Mouse (Mus musculus): Measurements from ENCODE around the gene Gpx4. TPM values are rescaled to one million over a fixed set of nuclear protein-coding genes. Genes with fewer than 3 reads are reported as not detected.
A peak's percentile ranks its signal among the peaks of the same experiment; 100 is the strongest.

Gene Gpx4
- polyA plus RNA-seq, 1 experiment from 2014 or later, result 1,519 TPM

DNA sequence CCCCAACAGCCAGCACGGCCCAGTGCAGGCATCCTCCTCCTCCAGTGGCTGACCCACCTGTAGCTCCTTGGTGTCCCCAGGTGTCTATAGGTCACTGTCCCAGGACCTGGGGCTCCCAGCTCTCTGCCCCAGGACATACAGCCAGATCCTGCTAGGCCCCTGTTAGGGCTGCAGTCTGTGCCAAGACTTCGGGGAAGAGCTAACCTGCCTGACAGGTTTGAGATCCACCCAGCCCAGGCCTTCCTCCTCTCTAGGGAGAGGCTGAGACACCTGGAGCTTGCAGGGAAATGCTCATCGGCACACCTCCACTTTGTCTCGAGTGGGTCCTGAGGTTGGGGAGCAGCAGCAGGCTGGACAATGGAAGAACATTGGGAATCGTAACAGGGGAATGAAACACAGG, 59.0 kb downstream of the Gpx4 start:
- peak overlapping the region; percentile 41 for H3K4me2 ChIP-seq (replicated peaks; ENCODE audit: low read depth)
- H3K9me3 ChIP-seq (ENCODE audit: control insufficient read depth), result no peaks in the 10 kb centered on the region
- H3K4me3 ChIP-seq (ENCODE audit: low read depth, low read length), result no peak overlapping the region
- no peak overlapping the region for H3K27ac ChIP-seq (ENCODE audit: low read depth, low read length)
- 42% methylated on average over 5 of the region's 5 CpGs for WGBS
- peaks cover 6% of the 10 kb centered on the region; the same call in 1 of the 2 replicates for H3K4me1 ChIP-seq (replicated peaks; ENCODE audit: control insufficient read depth, insufficient read depth, low read length)
- H3K36me3 ChIP-seq (ENCODE audit: control insufficient read depth, insufficient read depth), result no peaks in the 10 kb centered on the region
- H3K27me3 ChIP-seq (replicated peaks; ENCODE audit: control insufficient read depth, insufficient read depth, low read length), result no peaks in the 10 kb centered on the region
- TF ChIP-seq CTCF (IDR thresholded peaks at IDR 0.05; ENCODE audit: low read depth), result no peak
- no peak overlapping the region; the same call in 1 of the 2 replicates for H3K9ac ChIP-seq (ENCODE audit: low read depth, low read length)
- peak; percentile 41 for ATAC-seq

Other genes with a start within 250 kb of the Gpx4 start
- 254 and 255 TPM in 2 replicates for gene Misp, start 226.2 kb upstream of the Gpx4 start, polyA plus RNA-seq (2015; fragmentation: Nextera tagmentation; extraction: Ambion mirVana)
- gene Ptbp1, start 192.7 kb upstream of the Gpx4 start, polyA plus RNA-seq (2015; fragmentation: Nextera tagmentation; extraction: Ambion mirVana), result 86.9 and 92.2 TPM in 2 replicates
- gene Prtn3, start 172.7 kb upstream of the Gpx4 start, polyA plus RNA-seq (2015; fragmentation: Nextera tagmentation; extraction: Ambion mirVana), result 1.1 TPM in 2 replicates
- gene Plppr3, start 172.5 kb upstream of the Gpx4 start, polyA plus RNA-seq (2015; fragmentation: Nextera tagmentation; extraction: Ambion mirVana), result 6.2 and 7.2 TPM in 2 replicates
- gene Elane, start 160.9 kb upstream of the Gpx4 start, polyA plus RNA-seq (2015; fragmentation: Nextera tagmentation; extraction: Ambion mirVana), result not detected in 2 replicates
- not detected in 2 replicates for gene Cfd, start 156.3 kb upstream of the Gpx4 start, polyA plus RNA-seq (2015; fragmentation: Nextera tagmentation; extraction: Ambion mirVana)
- 17.0 and 17.8 TPM in 2 replicates for gene Med16, start 138.2 kb upstream of the Gpx4 start, polyA plus RNA-seq (2015; fragmentation: Nextera tagmentation; extraction: Ambion mirVana)
- gene Gm26602, start 136.3 kb upstream of the Gpx4 start, polyA plus RNA-seq (2015; fragmentation: Nextera tagmentation; extraction: Ambion mirVana), result 2.9 and 17.9 TPM in 2 replicates
- 0.21 and 0.47 TPM in 2 replicates for gene Kiss1r, start 130.2 kb upstream of the Gpx4 start, polyA plus RNA-seq (2015; fragmentation: Nextera tagmentation; extraction: Ambion mirVana)
- 62.0 and 62.8 TPM in 2 replicates for gene R3hdm4, start 126.0 kb upstream of the Gpx4 start, polyA plus RNA-seq (2015; fragmentation: Nextera tagmentation; extraction: Ambion mirVana)
- 8.7 and 13.2 TPM in 2 replicates for gene Arid3a, start 120.1 kb upstream of the Gpx4 start, polyA plus RNA-seq (2015; fragmentation: Nextera tagmentation; extraction: Ambion mirVana)
- 41.9 and 44.0 TPM in 2 replicates for gene Wdr18, start 87.0 kb upstream of the Gpx4 start, polyA plus RNA-seq (2015; fragmentation: Nextera tagmentation; extraction: Ambion mirVana)
- 0.08 and 0.17 TPM in 2 replicates for gene Grin3b, start 76.5 kb upstream of the Gpx4 start, polyA plus RNA-seq (2015; fragmentation: Nextera tagmentation; extraction: Ambion mirVana)
- gene Tmem259, start 62.8 kb upstream of the Gpx4 start, polyA plus RNA-seq (2015; fragmentation: Nextera tagmentation; extraction: Ambion mirVana), result 24.7 and 25.3 TPM in 2 replicates
- gene Cnn2, start 58.6 kb upstream of the Gpx4 start, polyA plus RNA-seq (2015; fragmentation: Nextera tagmentation; extraction: Ambion mirVana), result 109 and 117 TPM in 2 replicates
- gene Abca7, start 50.7 kb upstream of the Gpx4 start, polyA plus RNA-seq (2015; fragmentation: Nextera tagmentation; extraction: Ambion mirVana), result 2.2 and 2.5 TPM in 2 replicates
- 1.2 and 1.3 TPM in 2 replicates for gene Arhgap45, start 30.5 kb upstream of the Gpx4 start, polyA plus RNA-seq (2015; fragmentation: Nextera tagmentation; extraction: Ambion mirVana)
- gene Polr2e, start 7.4 kb upstream of the Gpx4 start, polyA plus RNA-seq (2015; fragmentation: Nextera tagmentation; extraction: Ambion mirVana), result 90.0 and 98.5 TPM in 2 replicates
- gene Sbno2, start 58.4 kb downstream of the Gpx4 start, polyA plus RNA-seq (2015; fragmentation: Nextera tagmentation; extraction: Ambion mirVana), result 9.8 and 11.1 TPM in 2 replicates
- 11.7 and 12.4 TPM in 2 replicates for gene Stk11, start 68.6 kb downstream of the Gpx4 start, polyA plus RNA-seq (2015; fragmentation: Nextera tagmentation; extraction: Ambion mirVana)
- 1,009 and 1,013 TPM in 2 replicates for gene Atp5d, start 91.5 kb downstream of the Gpx4 start, polyA plus RNA-seq (2015; fragmentation: Nextera tagmentation; extraction: Ambion mirVana)
- 2.1 and 2.7 TPM in 2 replicates for gene Cbarp, start 93.7 kb downstream of the Gpx4 start, polyA plus RNA-seq (2015; fragmentation: Nextera tagmentation; extraction: Ambion mirVana)
- gene Midn, start 101.1 kb downstream of the Gpx4 start, polyA plus RNA-seq (2015; fragmentation: Nextera tagmentation; extraction: Ambion mirVana), result 18.1 and 19.5 TPM in 2 replicates
- 222 and 228 TPM in 2 replicates for gene Cirbp, start 118.8 kb downstream of the Gpx4 start, polyA plus RNA-seq (2015; fragmentation: Nextera tagmentation; extraction: Ambion mirVana)
- gene 1600002K03Rik, start 125.8 kb downstream of the Gpx4 start, polyA plus RNA-seq (2015; fragmentation: Nextera tagmentation; extraction: Ambion mirVana), result 12.7 and 13.9 TPM in 2 replicates
- 3.5 and 3.8 TPM in 2 replicates for gene Efna2, start 132.3 kb downstream of the Gpx4 start, polyA plus RNA-seq (2015; fragmentation: Nextera tagmentation; extraction: Ambion mirVana)
- 21.9 and 22.5 TPM in 2 replicates for gene Mum1, start 179.3 kb downstream of the Gpx4 start, polyA plus RNA-seq (2015; fragmentation: Nextera tagmentation; extraction: Ambion mirVana)
- gene Ndufs7, start 202.0 kb downstream of the Gpx4 start, polyA plus RNA-seq (2015; fragmentation: Nextera tagmentation; extraction: Ambion mirVana), result 584 and 605 TPM in 2 replicates
- 30.1 and 37.2 TPM in 2 replicates for gene Gamt, start 213.8 kb downstream of the Gpx4 start, polyA plus RNA-seq (2015; fragmentation: Nextera tagmentation; extraction: Ambion mirVana)
- gene Dazap1, start 214.3 kb downstream of the Gpx4 start, polyA plus RNA-seq (2015; fragmentation: Nextera tagmentation; extraction: Ambion mirVana), result 26.6 and 29.0 TPM in 2 replicates
- 708 and 727 TPM in 2 replicates for gene Rps15, start 245.3 kb downstream of the Gpx4 start, polyA plus RNA-seq (2015; fragmentation: Nextera tagmentation; extraction: Ambion mirVana)
- 1.1 and 1.6 TPM in 2 replicates for gene Apc2, start 248.8 kb downstream of the Gpx4 start, polyA plus RNA-seq (2015; fragmentation: Nextera tagmentation; extraction: Ambion mirVana)

Measured in intestine, postnatal 0 days (tissue).